Mouse (Mus musculus) lung, embryonic 16.5 days (tissue): ENCODE data around the gene Elmo1. TPM values are rescaled to one million over a fixed set of nuclear protein-coding genes. Genes with fewer than 3 reads are reported as not detected.
A peak's percentile ranks its signal among the peaks of the same experiment; 100 is the strongest.

ENCODE experiments used
- ATAC-seq: fragments of 200-750 bp; cut with Nextera tagmentation; 2 replicates; pipeline ENCODE4 v1.8.0; 2017; ENCODE audit warnings: low read depth, mild to moderate bottlenecking, moderate library complexity
- H3K27ac ChIP-seq: fragments of 300-500 bp; sonication (generic); 2 replicates; pipeline ENCODE4 v1.5.1; 2014; ENCODE audit warnings: mild to moderate bottlenecking, control low read depth, low read length
- H3K27me3 ChIP-seq: fragments of 300-500 bp; sonication (generic); 2 replicates; pipeline ENCODE4 v1.6.1; 2014; ENCODE audit warnings: low read depth, low read length, mixed read lengths; ENCODE audit not compliant: control insufficient read depth, insufficient read depth
- H3K36me3 ChIP-seq: fragments of 300-500 bp; sonication (generic); 2 replicates; pipeline ENCODE4 v1.6.1; 2014; ENCODE audit warnings: low read length; ENCODE audit not compliant: control insufficient read depth, insufficient read depth
- H3K4me1 ChIP-seq: fragments of 300-500 bp; sonication (generic); replicated peaks from 2 replicates; pipeline ENCODE4 v1.6.1; 2014; ENCODE audit warnings: low read length, mixed read lengths; ENCODE audit not compliant: control insufficient read depth, insufficient read depth
- H3K4me2 ChIP-seq: fragments of 300-500 bp; sonication (generic); 2 replicates; pipeline ENCODE4 v1.6.1; 2014; ENCODE audit warnings: low read depth, low read length, control low read depth
- H3K4me3 ChIP-seq: fragments of 300-500 bp; sonication (generic); 2 replicates; pipeline ENCODE4 v1.5.1; 2014; ENCODE audit warnings: mild to moderate bottlenecking, low read length, control low read depth
- H3K9ac ChIP-seq: fragments of 300-500 bp; sonication (generic); 2 replicates; pipeline ENCODE4 v1.6.1; 2014; ENCODE audit warnings: low read length, control low read depth
- H3K9me3 ChIP-seq: fragments of 300-500 bp; sonication (generic); 2 replicates; pipeline ENCODE4 v1.6.1; 2016; ENCODE audit warnings: low read length; ENCODE audit not compliant: control insufficient read depth
- WGBS: fragments of 180-500 bp; shearing (Covaris S2); extraction: QIAGEN DNeasy Blood & Tissue Kit; methylation state at CpG from one replicate; pipeline ENCODE4 v1.1.7; 2014; 5-methylcytosine and 5-hydroxymethylcytosine counted together
- polyA plus RNA-seq: library from polyadenylated mRNA; unstranded; fragments of >200 nt; fragmentation: Nextera tagmentation; extraction: Ambion mirVana; gene quantifications from 2 replicates; pipeline ENCODE4 v1.2.1, GENCODE M21; 2015

The Elmo1 gene
- polyA plus RNA-seq, 1 experiment from 2014 or later: 44.3 TPM

GRCm38 (mm10) chr13:20100357-20100756 lies 10.0 kb downstream of the Elmo1 start:
- ATAC-seq: no peak
- Histone ChIP-seq H3K4me2 (no peak overlapping the region), H3K36me3 (no peaks in the 10 kb centered on the region), H3K9ac (no peak overlapping the region), H3K9me3 (no peaks in the 10 kb centered on the region), H3K4me1 (peaks cover 38% of the 10 kb centered on the region), H3K4me3 (no peak overlapping the region), H3K27ac (peak overlapping the region; percentile 62; the same call in 1 of the 2 replicates), H3K27me3 (no peaks in the 10 kb centered on the region)
- WGBS: 15% methylated on average over 3 of the region's 3 CpGs

GRCm38 (mm10) chr13:20101691-20102090 lies 11.3 kb downstream of the Elmo1 start:
- Histone ChIP-seq H3K4me3 (no peak overlapping the region), H3K4me2 (no peak overlapping the region), H3K27me3 (no peaks in the 10 kb centered on the region), H3K36me3 (no peaks in the 10 kb centered on the region), H3K4me1 (peaks cover 44% of the 10 kb centered on the region), H3K27ac (no peak overlapping the region), H3K9ac (no peak overlapping the region), H3K9me3 (no peaks in the 10 kb centered on the region)
- ATAC-seq: peak; percentile 10; the same call in 1 of the 2 replicates
- WGBS: 49% methylated on average over 5 of the region's 5 CpGs

GRCm38 (mm10) chr13:20104791-20105190 lies 14.4 kb downstream of the Elmo1 start:
- ATAC-seq: no peak
- Histone ChIP-seq H3K4me2 (no peak overlapping the region), H3K9ac (no peak overlapping the region), H3K36me3 (no peaks in the 10 kb centered on the region), H3K4me3 (no peak overlapping the region), H3K4me1 (peaks cover 32% of the 10 kb centered on the region), H3K27me3 (no peaks in the 10 kb centered on the region), H3K9me3 (no peaks in the 10 kb centered on the region), H3K27ac (no peak overlapping the region)
- 37% methylated on average over 2 of the region's 2 CpGs for WGBS

GRCm38 (mm10) chr13:20105996-20106395 lies 15.6 kb downstream of the Elmo1 start:
- H3K27me3 ChIP-seq: no peaks in the 10 kb centered on the region
- H3K4me2 ChIP-seq: no peak overlapping the region
- H3K4me3 ChIP-seq: no peak overlapping the region
- H3K4me1 ChIP-seq: peaks cover 32% of the 10 kb centered on the region
- no peak for ATAC-seq
- no peaks in the 10 kb centered on the region for H3K9me3 ChIP-seq
- H3K9ac ChIP-seq: no peak overlapping the region
- H3K36me3 ChIP-seq: no peaks in the 10 kb centered on the region
- 56% methylated on average over 2 of the region's 2 CpGs for WGBS
- no peak overlapping the region for H3K27ac ChIP-seq

GRCm38 (mm10) chr13:20107953-20108498 lies 17.6 kb downstream of the Elmo1 start:
- H3K4me3 ChIP-seq: no peak overlapping the region
- H3K4me1 ChIP-seq: peaks cover 44% of the 10 kb centered on the region
- no peaks in the 10 kb centered on the region for H3K36me3 ChIP-seq
- no peak overlapping the region for H3K27ac ChIP-seq
- no peaks in the 10 kb centered on the region for H3K27me3 ChIP-seq
- no peaks in the 10 kb centered on the region for H3K9me3 ChIP-seq
- H3K9ac ChIP-seq: no peak overlapping the region
- H3K4me2 ChIP-seq: no peak overlapping the region
- ATAC-seq: no peak
- WGBS: 92% methylated on average over 5 of the region's 5 CpGs

GRCm38 (mm10) chr13:20108956-20109355 lies 18.6 kb downstream of the Elmo1 start:
- ATAC-seq: no peak
- WGBS: 46% methylated on average over 10 of the region's 10 CpGs
- H3K4me2 ChIP-seq: no peak overlapping the region

GRCm38 (mm10) chr13:20109446-20109845 lies 19.1 kb downstream of the Elmo1 start:
- WGBS: 31% methylated on average over 2 of the region's 2 CpGs

More at GRCm38 (mm10) chr13:20108956-20109355, 18.6 kb downstream of the Elmo1 start:
- H3K36me3 ChIP-seq: no peaks in the 10 kb centered on the region
- no peak overlapping the region for H3K4me3 ChIP-seq
- no peaks in the 10 kb centered on the region for H3K27me3 ChIP-seq
- no peak overlapping the region for H3K27ac ChIP-seq
- no peak overlapping the region for H3K9ac ChIP-seq
- H3K4me1 ChIP-seq: peaks cover 44% of the 10 kb centered on the region
- no peaks in the 10 kb centered on the region for H3K9me3 ChIP-seq

GRCm38 (mm10) chr13:20109987-20110680 lies 19.7 kb downstream of the Elmo1 start:
- no peak overlapping the region for H3K4me3 ChIP-seq
- H3K9me3 ChIP-seq: no peaks in the 10 kb centered on the region
- H3K9ac ChIP-seq: no peak overlapping the region
- H3K27me3 ChIP-seq: no peaks in the 10 kb centered on the region
- WGBS: 40% methylated on average over 11 of the region's 11 CpGs
- peaks cover 50% of the 10 kb centered on the region for H3K4me1 ChIP-seq
- H3K27ac ChIP-seq: peak overlapping the region; percentile 42; the same call in 1 of the 2 replicates
- no peak overlapping the region for H3K4me2 ChIP-seq
- no peaks in the 10 kb centered on the region for H3K36me3 ChIP-seq
- ATAC-seq: 0 out of 2 replicates have a peak, but pooled peaks have one; percentile 26

More at GRCm38 (mm10) chr13:20109446-20109845, 19.1 kb downstream of the Elmo1 start:
- peaks cover 48% of the 10 kb centered on the region for H3K4me1 ChIP-seq
- no peak overlapping the region for H3K9ac ChIP-seq
- H3K27me3 ChIP-seq: no peaks in the 10 kb centered on the region
- H3K36me3 ChIP-seq: no peaks in the 10 kb centered on the region
- H3K9me3 ChIP-seq: no peaks in the 10 kb centered on the region
- no peak overlapping the region for H3K4me2 ChIP-seq
- no peak overlapping the region for H3K27ac ChIP-seq
- H3K4me3 ChIP-seq: no peak overlapping the region
- no peak for ATAC-seq

GRCm38 (mm10) chr13:20111256-20111800 lies 20.9 kb downstream of the Elmo1 start:
- Histone ChIP-seq H3K36me3 (no peaks in the 10 kb centered on the region), H3K4me2 (no peak overlapping the region), H3K27ac (no peak overlapping the region), H3K27me3 (no peaks in the 10 kb centered on the region), H3K4me1 (peaks cover 54% of the 10 kb centered on the region), H3K9me3 (no peaks in the 10 kb centered on the region), H3K9ac (no peak overlapping the region), H3K4me3 (no peak overlapping the region)
- ATAC-seq: no peak
- WGBS: 12% methylated on average over 2 of the region's 2 CpGs
